Comparison of ENCODE assay signal across 9 mouse cellular contexts in genomic region chr5:112493492-112493891, GRCm38 (mm10). TPM values are rescaled to one million over a fixed set of nuclear protein-coding genes. Genes with fewer than 3 reads are reported as not detected.
A peak's percentile ranks its signal among the peaks of the same experiment; 100 is the strongest.
DNase-seq lines count a peak whose midpoint lies in the region; ATAC-seq lines count a peak whose summit lies in the region.
"Had no signal": no experiment of that assay in that cellular context is flagged by ENCODE, and none has a peak within 500 bp of the region (broad histone marks: within the 10 kb centered on the region; RNA-seq: fewer than 3 reads in every experiment).

No protein-coding gene starts in this region.

- H3K4me1 ChIP-seq in liver, embryonic 12.5 days = peaks cover 7% of the 10 kb centered on the region
- no peaks in the 10 kb centered on the region for H3K4me1 ChIP-seq in embryonic facial prominence, embryonic 11.5 days (ENCODE audit: control insufficient read depth, insufficient read depth, low read length)
- no peaks in the 10 kb centered on the region for H3K4me1 ChIP-seq in hindbrain, embryonic 11.5 days (replicated peaks; ENCODE audit: control insufficient read depth, insufficient read depth, low read length)

- intact Hi-C loops in left cerebral cortex, postnatal 36 days (cut with DNase I) = loop anchor here (5.0 kb wide), 1 partner anchor 84 kb away; the partner anchor contains the start of gene Sez6l

- 30% methylated on average over 11 of the region's 11 CpGs for WGBS in liver, embryonic 12.5 days (ENCODE audit: insufficient replicate concordance)
- WGBS in embryonic facial prominence, embryonic 11.5 days = 27% methylated on average over 11 of the region's 11 CpGs
- WGBS in hindbrain, embryonic 11.5 days = 38% methylated on average over 11 of the region's 11 CpGs

- H3K27me3 ChIP-seq in liver, embryonic 12.5 days (replicated peaks) = 0 out of 2 replicates have a peak, but pooled peaks cover 14% of the 10 kb centered on the region
- H3K27me3 ChIP-seq in embryonic facial prominence, embryonic 11.5 days (ENCODE audit: control insufficient read depth, insufficient read depth, low read length) = no peaks in the 10 kb centered on the region
- no peaks in the 10 kb centered on the region for H3K27me3 ChIP-seq in hindbrain, embryonic 11.5 days (ENCODE audit: control insufficient read depth, insufficient read depth, low read length)

- H3K9me3 ChIP-seq in liver, embryonic 12.5 days (replicated peaks) = no peaks in the 10 kb centered on the region
- H3K9me3 ChIP-seq in embryonic facial prominence, embryonic 11.5 days (replicated peaks; ENCODE audit: control insufficient read depth, low read length) = no peaks in the 10 kb centered on the region
- H3K9me3 ChIP-seq in hindbrain, embryonic 11.5 days (ENCODE audit: control insufficient read depth, low read length) = no peaks in the 10 kb centered on the region

- H3K4me2 ChIP-seq in liver, embryonic 12.5 days = no peak overlapping the region
- no peak overlapping the region; the same call in 1 of the 2 replicates for H3K4me2 ChIP-seq in embryonic facial prominence, embryonic 11.5 days (ENCODE audit: low read depth, low read length)
- H3K4me2 ChIP-seq in hindbrain, embryonic 11.5 days (replicated peaks; ENCODE audit: low read depth, low read length) = no peak overlapping the region

- no peak overlapping the region for H3K4me3 ChIP-seq in liver, embryonic 12.5 days
- H3K4me3 ChIP-seq in embryonic facial prominence, embryonic 11.5 days (ENCODE audit: low read depth, low read length) = no peak overlapping the region
- H3K4me3 ChIP-seq in hindbrain, embryonic 11.5 days (ENCODE audit: low read depth, low read length) = no peak overlapping the region

- no peaks in the 10 kb centered on the region for H3K36me3 ChIP-seq in liver, embryonic 12.5 days
- no peaks in the 10 kb centered on the region for H3K36me3 ChIP-seq in embryonic facial prominence, embryonic 11.5 days (replicated peaks; ENCODE audit: control insufficient read depth, insufficient read depth, low read depth, low read length)
- no peaks in the 10 kb centered on the region for H3K36me3 ChIP-seq in hindbrain, embryonic 11.5 days (ENCODE audit: control insufficient read depth, insufficient read depth, low read length)

- no peak overlapping the region for H3K9ac ChIP-seq in liver, embryonic 12.5 days
- no peak overlapping the region for H3K9ac ChIP-seq in embryonic facial prominence, embryonic 11.5 days (replicated peaks; ENCODE audit: low read length)
- H3K9ac ChIP-seq in hindbrain, embryonic 11.5 days (ENCODE audit: low read depth, low read length) = no peak overlapping the region

- no peak overlapping the region for H3K27ac ChIP-seq in liver, embryonic 12.5 days
- no peak overlapping the region for H3K27ac ChIP-seq in embryonic facial prominence, embryonic 11.5 days (replicated peaks; ENCODE audit: low read depth, low read length)
- H3K27ac ChIP-seq in hindbrain, embryonic 11.5 days (ENCODE audit: low read depth, low read length) = no peak overlapping the region

- peak; percentile 62 for DNase-seq in liver
- peak; percentile 76 for DNase-seq in embryonic facial prominence, embryonic 11.5 days (ENCODE audit: low spot score)
- peak; percentile 80 for DNase-seq in hindbrain, embryonic 11.5 days (ENCODE audit: low spot score)
- peak; percentile 50 to 52 for DNase-seq in left cerebral cortex, postnatal 36 days (ENCODE audit: low spot score in 2 of 2)
- DNase-seq in retina, postnatal 1 day = peak; percentile 86
- DNase-seq in spleen, adult 18-20 months = no peak
- no peak for DNase-seq in cerebellum, postnatal 4 days (ENCODE audit: low spot score in 2 of 2)

- no peak for ATAC-seq in liver, embryonic 12.5 days
- ATAC-seq in embryonic facial prominence, embryonic 11.5 days (replicated peaks; ENCODE audit: insufficient number of reproducible peaks, low FRiP score, low TSS enrichment, low read depth) = no peak; the same call in 1 of the 2 replicates
- 0 out of 2 replicates have a peak, but pooled peaks have one; percentile 45 for ATAC-seq in hindbrain, embryonic 11.5 days (ENCODE audit: low FRiP score)

RNA-seq across cellular contexts. Expression of gene Gm6588, which starts 44.3 kb away (rescaled TPM):
- not detected in 2 replicates for polyA plus RNA-seq in liver, embryonic 12.5 days (2016; fragmentation: Nextera tagmentation; extraction: Ambion mirVana)
- not detected in 2 replicates for polyA plus RNA-seq in embryonic facial prominence, embryonic 11.5 days (2014; fragmentation: Nextera tagmentation; extraction: Ambion mirVana)
- polyA plus RNA-seq in hindbrain, embryonic 11.5 days (2014; fragmentation: Nextera tagmentation; extraction: Ambion mirVana) = 0.14 and 0.28 TPM in 2 replicates
- not detected for total RNA-seq in left cerebral cortex, postnatal 36 days (2021)
- total RNA-seq: layer of hippocampus, postnatal 36 days had no signal

Comparison
In these comparisons a context has a peak if more than half of its experiments do, and no peak if none do; other contexts are left out.
1. DNase-seq: peak in liver (single experiment), embryonic facial prominence, embryonic 11.5 days (single experiment), hindbrain, embryonic 11.5 days (single experiment), left cerebral cortex, postnatal 36 days (2 of 2) and retina, postnatal 1 day (single experiment); none in spleen, adult 18-20 months (0 of 2) and cerebellum, postnatal 4 days (0 of 2).